Mouse (Mus musculus): ENCODE measurements around the gene Ttc17. TPM values are rescaled to one million over a fixed set of nuclear protein-coding genes. Genes with fewer than 3 reads are reported as not detected.

Ttc17 gene
- polyA plus RNA-seq, 1 experiment, result 29.8 TPM

GRCm38 (mm10) chr2:94344624-94345023 is 61.9 kb downstream of the Ttc17 start:
- no peak for TF ChIP-seq CTCF (IDR thresholded peaks at IDR 0.05; ENCODE audit: extremely low read depth, insufficient read depth, low read length)
- TF ChIP-seq POLR2A (IDR thresholded peaks at IDR 0.05; ENCODE audit: extremely low read depth, insufficient read depth, low read length), result no peak
- H3K4me1 ChIP-seq (ENCODE audit: control insufficient read depth, insufficient read depth, low read length), result no peaks in the 10 kb centered on the region
- no peak overlapping the region for H3K4me3 ChIP-seq (ENCODE audit: insufficient read depth, low read length)
- no peak overlapping the region for H3K27ac ChIP-seq (ENCODE audit: insufficient read depth, low read length)

GRCm38 (mm10) chr2:94343290-94344285 is 62.9 kb downstream of the Ttc17 start:
- H3K27ac ChIP-seq (ENCODE audit: insufficient read depth, low read length), result no peak overlapping the region
- H3K4me1 ChIP-seq (ENCODE audit: control insufficient read depth, insufficient read depth, low read length), result no peaks in the 10 kb centered on the region
- no peak for TF ChIP-seq POLR2A (IDR thresholded peaks at IDR 0.05; ENCODE audit: extremely low read depth, insufficient read depth, low read length)
- TF ChIP-seq CTCF (IDR thresholded peaks at IDR 0.05; ENCODE audit: extremely low read depth, insufficient read depth, low read length), result no peak
- H3K4me3 ChIP-seq (ENCODE audit: insufficient read depth, low read length), result no peak overlapping the region

GRCm38 (mm10) chr2:94340769-94341168 is 65.7 kb downstream of the Ttc17 start:
- Histone ChIP-seq H3K4me1 (ENCODE audit: control insufficient read depth, insufficient read depth, low read length) (peaks cover 3% of the 10 kb centered on the region), H3K4me3 (ENCODE audit: insufficient read depth, low read length) (no peak overlapping the region), H3K27ac (ENCODE audit: insufficient read depth, low read length) (no peak overlapping the region)
- TF ChIP-seq CTCF (IDR thresholded peaks at IDR 0.05; ENCODE audit: extremely low read depth, insufficient read depth, low read length), result no peak
- TF ChIP-seq POLR2A (IDR thresholded peaks at IDR 0.05; ENCODE audit: extremely low read depth, insufficient read depth, low read length), result no peak

- TF ChIP-seq POLR2A (IDR thresholded peaks at IDR 0.05; ENCODE audit: extremely low read depth, insufficient read depth, low read length), result no peak
- TF ChIP-seq CTCF (IDR thresholded peaks at IDR 0.05; ENCODE audit: extremely low read depth, insufficient read depth, low read length), result no peak
- Histone ChIP-seq H3K4me1 (ENCODE audit: control insufficient read depth, insufficient read depth, low read length) (peaks cover 3% of the 10 kb centered on the region), H3K27ac (ENCODE audit: insufficient read depth, low read length) (no peak overlapping the region), H3K4me3 (ENCODE audit: insufficient read depth, low read length) (no peak overlapping the region)
Measured at GRCm38 (mm10) chr2:94339495-94339894, 67.0 kb downstream of the Ttc17 start.

GRCm38 (mm10) chr2:94336336-94336735 is 70.2 kb downstream of the Ttc17 start:
- TF ChIP-seq POLR2A (IDR thresholded peaks at IDR 0.05; ENCODE audit: extremely low read depth, insufficient read depth, low read length), result no peak
- no peak for TF ChIP-seq CTCF (IDR thresholded peaks at IDR 0.05; ENCODE audit: extremely low read depth, insufficient read depth, low read length)
- H3K27ac ChIP-seq (ENCODE audit: insufficient read depth, low read length), result no peak overlapping the region

GRCm38 (mm10) chr2:94334742-94335046 is 71.8 kb downstream of the Ttc17 start:
- TF ChIP-seq CTCF (IDR thresholded peaks at IDR 0.05; ENCODE audit: extremely low read depth, insufficient read depth, low read length), result no peak
- TF ChIP-seq POLR2A (IDR thresholded peaks at IDR 0.05; ENCODE audit: extremely low read depth, insufficient read depth, low read length), result no peak
- Histone ChIP-seq H3K4me3 (ENCODE audit: insufficient read depth, low read length) (no peak overlapping the region), H3K27ac (ENCODE audit: insufficient read depth, low read length) (no peak overlapping the region), H3K4me1 (ENCODE audit: control insufficient read depth, insufficient read depth, low read length) (peaks cover 3% of the 10 kb centered on the region)

More at GRCm38 (mm10) chr2:94336336-94336735, 70.2 kb downstream of the Ttc17 start:
- peaks cover 3% of the 10 kb centered on the region for H3K4me1 ChIP-seq (ENCODE audit: control insufficient read depth, insufficient read depth, low read length)
- H3K4me3 ChIP-seq (ENCODE audit: insufficient read depth, low read length), result no peak overlapping the region

GRCm38 (mm10) chr2:94333841-94334741 is 72.4 kb downstream of the Ttc17 start:
- H3K4me1 ChIP-seq (ENCODE audit: control insufficient read depth, insufficient read depth, low read length), result peaks cover 3% of the 10 kb centered on the region
- H3K27ac ChIP-seq (ENCODE audit: insufficient read depth, low read length), result no peak overlapping the region
- H3K4me3 ChIP-seq (ENCODE audit: insufficient read depth, low read length), result no peak overlapping the region
- TF ChIP-seq POLR2A (IDR thresholded peaks at IDR 0.05; ENCODE audit: extremely low read depth, insufficient read depth, low read length), result no peak

GRCm38 (mm10) chr2:94333086-94333485 is 73.4 kb downstream of the Ttc17 start:
- peaks cover 3% of the 10 kb centered on the region for H3K4me1 ChIP-seq (ENCODE audit: control insufficient read depth, insufficient read depth, low read length)
- TF ChIP-seq CTCF (IDR thresholded peaks at IDR 0.05; ENCODE audit: extremely low read depth, insufficient read depth, low read length), result no peak
- no peak for TF ChIP-seq POLR2A (IDR thresholded peaks at IDR 0.05; ENCODE audit: extremely low read depth, insufficient read depth, low read length)
- no peak overlapping the region for H3K4me3 ChIP-seq (ENCODE audit: insufficient read depth, low read length)
- no peak overlapping the region for H3K27ac ChIP-seq (ENCODE audit: insufficient read depth, low read length)

- TF ChIP-seq CTCF (IDR thresholded peaks at IDR 0.05; ENCODE audit: extremely low read depth, insufficient read depth, low read length), result no peak
- TF ChIP-seq POLR2A (IDR thresholded peaks at IDR 0.05; ENCODE audit: extremely low read depth, insufficient read depth, low read length), result no peak
- H3K27ac ChIP-seq (ENCODE audit: insufficient read depth, low read length), result no peak overlapping the region
- no peaks in the 10 kb centered on the region for H3K4me1 ChIP-seq (ENCODE audit: control insufficient read depth, insufficient read depth, low read length)
- no peak overlapping the region for H3K4me3 ChIP-seq (ENCODE audit: insufficient read depth, low read length)
Measured at GRCm38 (mm10) chr2:94329336-94329735, 77.2 kb downstream of the Ttc17 start.
